Mouse (Mus musculus) megakaryocyte, embryonic 14.5 days (primary cell): Measurements from ENCODE around the gene Spata2l. TPM values are rescaled to one million over a fixed set of nuclear protein-coding genes. Genes with fewer than 3 reads are reported as not detected.
"Not testable (repeated sequence)": the region's sequence is repeated elsewhere in the genome, so short reads cannot be mapped to it uniquely, and the experiment has no call there.

ENCODE experiments used
- H3K27me3 ChIP-seq: replicated peaks from 2 replicates; pipeline ENCODE3; 2012; ENCODE audit warnings: inconsistent platforms
- H3K36me3 ChIP-seq: replicated peaks from 2 replicates; pipeline ENCODE3; 2012; ENCODE audit warnings: low read length, inconsistent platforms, mixed read lengths
- H3K4me1 ChIP-seq: 2 replicates; pipeline ENCODE4 v1.6.1; 2012; ENCODE audit warnings: inconsistent platforms
- H3K4me3 ChIP-seq: replicated peaks from 2 replicates; pipeline ENCODE3; 2012; ENCODE audit warnings: moderate library complexity, mild to moderate bottlenecking, inconsistent platforms
- H3K9me3 ChIP-seq: 2 replicates; pipeline ENCODE4 v1.6.1; 2012; ENCODE audit warnings: inconsistent platforms
- FLI1 ChIP-seq: IDR thresholded peaks from 2 replicates; pipeline ENCODE4 v1.6.1; 2012; ENCODE audit warnings: low read length, inconsistent platforms, mixed read lengths
- GATA1 ChIP-seq: IDR thresholded peaks from 3 replicates; pipeline ENCODE4 v1.6.1; 2012; ENCODE audit warnings: mixed read lengths, low read length, inconsistent platforms, borderline replicate concordance
- polyA plus RNA-seq: library from polyadenylated mRNA; stranded (reverse); fragments of >175 nt; gene quantifications from 2 replicates; pipeline ENCODE4 v1.2.3, GENCODE M21; 2012; ENCODE audit warnings: low replicate concordance; ENCODE audit not compliant: insufficient read depth

Spata2l gene
- polyA plus RNA-seq, 1 experiment, result 5.3 TPM

GRCm38 (mm10) chr8:123271147-123271546, 35.1 kb upstream of the Spata2l start:
- H3K36me3 ChIP-seq, result peaks cover 95% of the 10 kb centered on the region
- H3K27me3 ChIP-seq, result no peaks in the 10 kb centered on the region
- TF ChIP-seq GATA1 (no peak), FLI1 (no peak)
- H3K4me3 ChIP-seq, result no peak overlapping the region
- H3K9me3 ChIP-seq, result no peaks in the 10 kb centered on the region
- H3K4me1 ChIP-seq, result peaks cover 8% of the 10 kb centered on the region

DNA sequence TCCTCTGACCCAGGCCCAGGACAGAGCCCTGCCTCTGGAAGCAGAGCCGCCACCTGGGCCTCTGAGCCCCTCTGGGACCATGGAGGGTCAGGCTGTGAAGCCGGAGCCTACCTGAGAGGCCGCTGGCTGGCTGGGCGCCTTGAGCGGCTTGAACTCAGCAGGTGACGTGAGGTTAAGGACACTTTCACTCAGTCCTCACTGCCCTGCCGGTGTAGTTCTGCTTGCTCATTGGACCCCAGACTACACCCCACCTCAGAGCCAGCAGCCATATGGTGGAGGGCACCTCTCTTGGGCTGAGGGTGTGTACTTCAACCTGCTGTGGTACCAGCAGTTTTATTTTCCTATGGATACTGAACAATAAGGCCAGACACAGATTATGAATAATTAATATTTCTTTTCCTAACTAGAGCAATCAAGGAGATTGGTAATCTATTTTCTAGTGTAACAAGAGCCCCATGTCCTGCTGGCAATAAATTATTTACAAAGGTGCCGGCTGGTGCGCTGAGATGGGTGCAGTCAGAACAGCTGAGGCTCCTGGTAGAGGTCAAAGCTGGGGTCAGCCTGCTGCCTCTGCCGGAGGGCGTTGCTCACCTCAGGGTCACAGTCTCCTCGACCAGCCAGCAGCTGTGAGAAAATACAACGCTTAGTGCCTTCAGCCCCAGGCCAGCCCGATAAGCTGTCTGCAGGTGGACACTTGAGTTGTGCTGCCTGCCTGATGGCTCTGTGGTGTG, 32.1 kb upstream of the Spata2l start:
- no peak overlapping the region for H3K4me3 ChIP-seq
- H3K36me3 ChIP-seq, result peaks cover 100% of the 10 kb centered on the region
- H3K9me3 ChIP-seq, result no peaks in the 10 kb centered on the region
- TF ChIP-seq FLI1 (no peak), GATA1 (no peak)
- no peaks in the 10 kb centered on the region for H3K27me3 ChIP-seq
- peaks cover 8% of the 10 kb centered on the region for H3K4me1 ChIP-seq

- not testable (repeated sequence) for H3K4me3 ChIP-seq, H3K27me3 ChIP-seq, H3K9me3 ChIP-seq
- Histone ChIP-seq H3K4me1 (peaks cover 35% of the 10 kb centered on the region), H3K36me3 (peaks cover 65% of the 10 kb centered on the region)
These were observed 21.6 kb upstream of the Spata2l start for GRCm38 (mm10) chr8:123257593-123257992.

GRCm38 (mm10) chr8:123257114-123257513, 21.1 kb upstream of the Spata2l start:
- H3K36me3 ChIP-seq, result peaks cover 64% of the 10 kb centered on the region
- TF ChIP-seq FLI1 (no peak), GATA1 (no peak)
- H3K4me1 ChIP-seq, result peaks cover 39% of the 10 kb centered on the region
- no peaks in the 10 kb centered on the region for H3K9me3 ChIP-seq
- no peak overlapping the region for H3K4me3 ChIP-seq
- no peaks in the 10 kb centered on the region for H3K27me3 ChIP-seq

DNA sequence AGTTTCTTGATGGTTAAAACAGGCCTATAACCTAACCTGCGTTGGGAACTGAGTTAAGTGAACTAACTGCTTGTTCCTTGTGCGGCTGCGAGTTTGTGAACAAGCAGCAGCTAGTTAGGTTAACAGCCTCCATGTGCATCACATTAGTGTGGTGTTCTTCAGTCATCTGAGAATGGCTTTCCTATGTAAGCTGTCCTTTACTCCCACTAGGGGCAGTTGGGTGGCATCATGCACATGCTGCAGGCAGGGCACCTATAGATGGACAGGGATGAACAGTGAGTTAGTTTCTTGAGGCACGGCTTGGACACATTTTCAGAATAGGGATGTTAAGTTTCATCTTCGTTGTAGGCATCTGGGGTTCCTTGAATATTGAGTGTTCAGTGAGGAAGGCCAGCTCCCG, 19.1 kb upstream of the Spata2l start:
- no peaks in the 10 kb centered on the region for H3K9me3 ChIP-seq
- TF ChIP-seq GATA1 (no peak), FLI1 (no peak)
- H3K27me3 ChIP-seq, result no peaks in the 10 kb centered on the region
- H3K36me3 ChIP-seq, result peaks cover 68% of the 10 kb centered on the region
- H3K4me3 ChIP-seq, result peak overlapping the region; percentile 98
- H3K4me1 ChIP-seq, result peaks cover 51% of the 10 kb centered on the region

DNA sequence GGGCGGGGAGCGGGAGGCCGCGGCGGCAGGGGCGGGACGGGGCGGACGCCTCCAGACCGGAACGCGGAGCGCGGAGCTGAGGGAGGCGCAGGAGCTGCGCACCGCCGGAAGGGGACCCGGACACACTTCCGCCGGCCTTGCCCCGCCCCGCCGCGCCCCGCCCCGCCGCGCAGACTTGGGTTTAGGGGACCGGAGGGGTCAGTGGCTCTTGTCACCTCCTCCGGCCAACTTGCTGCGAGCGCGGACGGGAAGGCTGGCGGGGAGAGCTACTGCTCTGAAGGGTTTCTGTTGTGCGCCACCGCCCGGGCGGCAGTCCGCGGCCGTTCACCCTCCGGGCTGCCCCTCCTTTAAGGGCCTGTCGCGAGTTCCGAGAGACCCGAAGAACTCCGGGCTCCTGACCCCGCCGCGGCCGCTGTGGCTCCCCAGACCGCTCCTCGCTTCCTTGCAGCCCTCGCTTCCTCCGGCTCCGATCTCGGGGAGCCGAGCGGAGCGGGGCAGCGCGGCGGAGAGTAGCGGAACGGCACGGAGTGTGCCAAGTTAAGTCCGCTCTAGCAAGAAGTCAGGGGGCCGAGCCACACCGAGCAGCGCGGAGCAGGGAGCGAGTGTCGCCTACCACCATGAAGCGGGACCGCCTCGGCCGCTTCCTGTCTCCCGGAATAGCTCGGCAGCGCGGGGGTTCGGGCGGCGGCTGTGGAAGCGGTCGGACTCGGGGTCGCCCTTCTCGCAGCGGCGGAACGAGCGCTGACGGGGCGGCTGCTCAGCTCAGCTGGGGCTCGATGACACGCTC, 18.3 kb upstream of the Spata2l start, which contains the start of the genes Zfp276 and Vps9d1:
TSS of gene Zfp276 (plus strand) at position 97 of the 787 bp plus-strand sequence.
TSS of gene Vps9d1 (minus strand) at position 250 of the 787 bp plus-strand sequence.
- Histone ChIP-seq H3K9me3 (no peaks in the 10 kb centered on the region), H3K27me3 (no peaks in the 10 kb centered on the region), H3K4me3 (peak within 1 kb of the TSS; percentile 98), H3K36me3 (peaks cover 68% of the 10 kb centered on the region), H3K4me1 (peaks cover 51% of the 10 kb centered on the region)
- TF ChIP-seq FLI1 (no peak), GATA1 (no peak)

DNA sequence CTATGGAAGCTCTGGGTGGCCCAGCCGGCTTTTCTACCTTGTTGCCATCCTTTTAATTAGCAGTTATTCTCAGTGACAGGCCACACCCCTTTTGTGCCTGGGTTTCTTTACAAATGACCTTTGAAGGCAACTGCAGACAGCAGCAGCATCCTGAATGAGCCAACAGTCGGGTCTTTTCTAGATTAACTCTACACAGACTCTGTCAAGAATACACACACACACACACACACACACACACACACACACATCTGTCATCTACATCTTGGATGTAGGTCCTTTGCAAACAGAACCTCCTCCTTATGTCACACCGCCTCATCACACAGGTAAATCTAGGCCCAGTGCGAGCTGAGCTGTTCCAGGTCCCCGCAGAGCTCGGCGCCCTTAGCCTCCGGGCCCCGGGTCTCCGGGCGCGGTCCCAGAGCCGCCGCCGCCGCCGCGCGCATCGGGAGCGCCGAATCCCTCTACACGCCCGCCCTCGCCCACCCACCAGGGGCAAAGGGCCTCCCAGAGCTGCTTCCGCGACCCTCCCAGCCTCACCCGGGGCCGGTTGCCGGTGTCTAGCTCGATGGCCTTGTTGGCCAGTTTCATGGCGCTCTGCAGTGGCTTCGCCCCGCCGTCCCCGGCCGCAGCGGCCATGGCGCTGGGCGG, 17.5 kb upstream of the Spata2l start:
- peaks cover 68% of the 10 kb centered on the region for H3K36me3 ChIP-seq
- H3K27me3 ChIP-seq, result no peaks in the 10 kb centered on the region
- peaks cover 51% of the 10 kb centered on the region for H3K4me1 ChIP-seq
- H3K9me3 ChIP-seq, result no peaks in the 10 kb centered on the region
- peak overlapping the region; percentile 98 for H3K4me3 ChIP-seq
- TF ChIP-seq GATA1, result no peak
- no peak for TF ChIP-seq FLI1

GRCm38 (mm10) chr8:123252925-123253324, 16.9 kb upstream of the Spata2l start:
- H3K36me3 ChIP-seq, result peaks cover 68% of the 10 kb centered on the region
- H3K27me3 ChIP-seq, result no peaks in the 10 kb centered on the region
- H3K9me3 ChIP-seq, result no peaks in the 10 kb centered on the region
- peaks cover 51% of the 10 kb centered on the region for H3K4me1 ChIP-seq
- no peak for TF ChIP-seq GATA1
- no peak for TF ChIP-seq FLI1
- H3K4me3 ChIP-seq, result peak overlapping the region; percentile 98

DNA sequence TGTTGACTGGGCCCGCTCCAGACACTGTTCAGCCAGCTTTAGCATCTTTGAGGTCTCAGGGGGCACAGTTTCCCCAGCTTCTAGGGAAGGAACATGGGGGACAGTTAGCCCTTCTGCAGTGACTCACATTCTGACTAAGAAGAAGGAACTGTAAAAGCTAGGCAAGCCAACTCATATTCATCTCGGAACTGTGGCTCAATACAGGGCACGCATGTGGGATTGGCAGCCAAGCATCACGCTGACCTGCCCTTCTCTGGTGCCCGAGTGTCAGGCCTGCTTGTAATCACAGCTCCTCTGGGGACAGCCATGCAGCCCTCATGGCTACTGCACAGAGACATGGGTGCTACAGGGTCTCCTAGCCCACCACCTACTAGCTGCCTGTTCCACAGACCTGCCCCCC, 14.9 kb upstream of the Spata2l start:
- peaks cover 37% of the 10 kb centered on the region for H3K4me1 ChIP-seq
- H3K27me3 ChIP-seq, result no peaks in the 10 kb centered on the region

GRCm38 (mm10) chr8:123248596-123248995, 12.6 kb upstream of the Spata2l start:
- TF ChIP-seq GATA1 (no peak), FLI1 (no peak)
- Histone ChIP-seq H3K9me3 (no peaks in the 10 kb centered on the region), H3K4me3 (no peak overlapping the region), H3K4me1 (peaks cover 25% of the 10 kb centered on the region), H3K27me3 (no peaks in the 10 kb centered on the region), H3K36me3 (peaks cover 86% of the 10 kb centered on the region)

More for the DNA sequence above, 14.9 kb upstream of the Spata2l start:
- TF ChIP-seq FLI1, result no peak
- TF ChIP-seq GATA1, result no peak
- Histone ChIP-seq H3K36me3 (peaks cover 68% of the 10 kb centered on the region), H3K9me3 (no peaks in the 10 kb centered on the region), H3K4me3 (peak overlapping the region; percentile 46)
